In the genomic region with DNA sequence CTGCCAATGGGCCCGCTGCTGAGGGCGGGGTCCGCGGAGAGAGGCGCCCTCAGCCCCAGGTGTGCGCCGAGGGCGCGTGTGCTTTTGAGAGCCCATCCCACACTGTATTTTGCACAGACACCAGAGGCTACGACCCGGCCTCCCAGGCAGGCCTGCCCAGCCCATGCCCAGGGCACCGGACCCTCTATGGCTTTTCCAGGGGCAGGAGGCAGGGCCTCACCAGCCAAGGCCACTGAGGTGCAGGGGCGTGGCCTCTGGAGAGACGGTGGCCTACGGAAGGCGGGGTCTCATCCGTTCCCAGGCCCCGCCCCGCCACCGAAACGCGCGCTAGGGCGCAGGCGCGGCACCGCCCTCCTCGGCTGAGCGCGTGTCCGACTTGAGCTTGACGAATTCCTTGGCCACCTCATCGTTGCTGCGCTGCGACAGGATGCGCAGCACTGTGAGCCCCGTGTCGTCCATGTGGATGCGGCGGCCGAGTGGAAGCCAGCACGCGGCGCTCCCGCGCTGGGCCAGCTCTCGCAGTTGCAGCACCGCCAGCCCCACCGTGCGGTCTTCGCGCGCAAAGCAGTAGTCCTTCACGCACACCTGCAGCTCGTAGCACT, we compare ENCODE assay signal across 8 mouse cellular contexts. TPM values are rescaled to one million over a fixed set of nuclear protein-coding genes. Genes with fewer than 3 reads are reported as not detected.
DNase-seq lines count a peak whose midpoint lies in the region; ATAC-seq lines count a peak whose summit lies in the region.

No protein-coding gene starts in this region.

- WGBS in intestine, embryonic 16.5 days, result under 1% methylated on average over 55 of the region's 55 CpGs
- WGBS in midbrain, embryonic 11.5 days, result under 1% methylated on average over 55 of the region's 55 CpGs

- DNase-seq in adrenal gland, adult 2 months, result peak; percentile 99
- peak; percentile 89 for DNase-seq in embryo, embryonic 11.5 days (ENCODE audit: low read depth, low spot score)
- peak; percentile 89 to 94 for DNase-seq in gastrocnemius, postnatal 36 days
- peak; percentile 90 to 92 for DNase-seq in left cerebral cortex, postnatal 36 days (ENCODE audit: low spot score in 2 of 2)
- DNase-seq in midbrain, embryonic 11.5 days (ENCODE audit: low spot score, missing footprints), result peak; percentile 99
- peak; percentile 88 for DNase-seq in skeletal muscle tissue, adult 2 months (ENCODE audit: low read depth, low spot score)
- no peak for DNase-seq in adipocyte (ENCODE audit: low spot score)

- H3K4me2 ChIP-seq in intestine, embryonic 16.5 days (ENCODE audit: low read depth, low read length), result peak overlapping the region; percentile 98
- peak overlapping the region; percentile 91 for H3K4me2 ChIP-seq in midbrain, embryonic 11.5 days

- peaks cover 31% of the 10 kb centered on the region for H3K4me1 ChIP-seq in intestine, embryonic 16.5 days (ENCODE audit: control insufficient read depth, insufficient read depth, low read length)
- H3K4me1 ChIP-seq in midbrain, embryonic 11.5 days (ENCODE audit: control insufficient read depth, insufficient read depth, low read length), result peaks cover 11% of the 10 kb centered on the region

- H3K27me3 ChIP-seq in intestine, embryonic 16.5 days (replicated peaks; ENCODE audit: control insufficient read depth, insufficient read depth, low read length), result peaks cover 6% of the 10 kb centered on the region
- H3K27me3 ChIP-seq in midbrain, embryonic 11.5 days (ENCODE audit: control insufficient read depth, insufficient read depth, low read length), result peaks cover 31% of the 10 kb centered on the region

- intact Hi-C loops in gastrocnemius, postnatal 36 days (cut with DNase I), result no loop called here
- intact Hi-C loops in left cerebral cortex, postnatal 36 days (cut with DNase I), result no loop called here

- peak overlapping the region; percentile 81 for H3K9ac ChIP-seq in intestine, embryonic 16.5 days (ENCODE audit: low read depth, low read length)
- H3K9ac ChIP-seq in midbrain, embryonic 11.5 days (ENCODE audit: low read length), result peak overlapping the region; percentile 74

- peak; percentile 89 for ATAC-seq in intestine, embryonic 16.5 days
- peak; percentile 91 for ATAC-seq in midbrain, embryonic 11.5 days (ENCODE audit: low FRiP score)

- H3K27ac ChIP-seq in intestine, embryonic 16.5 days (ENCODE audit: low read length), result peak overlapping the region; percentile 70
- no peak overlapping the region for H3K27ac ChIP-seq in midbrain, embryonic 11.5 days (ENCODE audit: low read depth, low read length)

- peaks cover 5% of the 10 kb centered on the region; the same call in 1 of the 2 replicates for H3K9me3 ChIP-seq in intestine, embryonic 16.5 days (ENCODE audit: control insufficient read depth, low read length)
- H3K9me3 ChIP-seq in midbrain, embryonic 11.5 days (ENCODE audit: control insufficient read depth, low read length), result peaks cover 6% of the 10 kb centered on the region; the same call in 1 of the 2 replicates

- peak overlapping the region; percentile 65 for H3K4me3 ChIP-seq in intestine, embryonic 16.5 days (ENCODE audit: low read length)
- peak overlapping the region; percentile 43 for H3K4me3 ChIP-seq in midbrain, embryonic 11.5 days (ENCODE audit: low read depth, low read length)

- H3K36me3 ChIP-seq in intestine, embryonic 16.5 days (ENCODE audit: control insufficient read depth, insufficient read depth, low read length), result peaks cover 5% of the 10 kb centered on the region; the same call in 1 of the 2 replicates
- H3K36me3 ChIP-seq in midbrain, embryonic 11.5 days (ENCODE audit: control insufficient read depth, insufficient read depth, low read length), result peaks cover 4% of the 10 kb centered on the region

RNA-seq across cellular contexts. Expression of a gene that starts 18.4 kb away (rescaled TPM):
- total RNA-seq in adrenal gland, adult 2 months (2021), result 10 to 100 TPM; 53.3 to 60.8 TPM
- 201 and 217 TPM in 2 replicates for polyA plus RNA-seq in adrenal gland, adult 2 months (2012; rRNA removed)
- 10 to 100 TPM; 33.0 to 35.6 TPM for total RNA-seq in gastrocnemius, postnatal 36 days (2021)
- polyA plus RNA-seq in intestine, embryonic 16.5 days (2015; fragmentation: Nextera tagmentation; extraction: Ambion mirVana), result 68.0 and 70.5 TPM in 2 replicates
- 10 to 100 TPM; 48.5 to 52.2 TPM for total RNA-seq in left cerebral cortex, postnatal 36 days (2021)
- 39.5 and 42.8 TPM in 2 replicates for polyA plus RNA-seq in midbrain, embryonic 11.5 days (2014; fragmentation: Nextera tagmentation; extraction: Ambion mirVana)

RNA-seq across cellular contexts. Expression of a gene that starts 31.7 kb away (rescaled TPM):
- total RNA-seq in adrenal gland, adult 2 months (2021), result 1 to 10 TPM; 2.1 to 2.5 TPM
- 2.0 and 2.5 TPM in 2 replicates for polyA plus RNA-seq in adrenal gland, adult 2 months (2012; rRNA removed)
- under 1 TPM; 0.71 to 0.76 TPM for total RNA-seq in gastrocnemius, postnatal 36 days (2021)
- 3.0 and 3.5 TPM in 2 replicates for polyA plus RNA-seq in intestine, embryonic 16.5 days (2015; fragmentation: Nextera tagmentation; extraction: Ambion mirVana)
- total RNA-seq in left cerebral cortex, postnatal 36 days (2021), result 1 to 10 TPM; 3.9 to 4.0 TPM
- 3.2 and 3.6 TPM in 2 replicates for polyA plus RNA-seq in midbrain, embryonic 11.5 days (2014; fragmentation: Nextera tagmentation; extraction: Ambion mirVana)

RNA-seq across cellular contexts. Expression of a gene that starts 37.2 kb away (rescaled TPM):
- total RNA-seq in adrenal gland, adult 2 months (2021), result 100 to 1,000 TPM; 125 to 142 TPM
- polyA plus RNA-seq in adrenal gland, adult 2 months (2012; rRNA removed), result 675 and 694 TPM in 2 replicates
- total RNA-seq in gastrocnemius, postnatal 36 days (2021), result 10 to 100 TPM; 25.6 to 26.1 TPM
- polyA plus RNA-seq in intestine, embryonic 16.5 days (2015; fragmentation: Nextera tagmentation; extraction: Ambion mirVana), result 244 and 252 TPM in 2 replicates
- 10 to 100 TPM; 31.1 to 41.6 TPM for total RNA-seq in left cerebral cortex, postnatal 36 days (2021)
- polyA plus RNA-seq in midbrain, embryonic 11.5 days (2014; fragmentation: Nextera tagmentation; extraction: Ambion mirVana), result 224 and 234 TPM in 2 replicates

RNA-seq across cellular contexts. Expression of a gene that starts 42.4 kb away (rescaled TPM):
- 10 to 100 TPM in 1 of 2 experiments, 1 to 10 TPM in 1; 6.0 to 10.5 TPM for total RNA-seq in adrenal gland, adult 2 months (2021)
- polyA plus RNA-seq in adrenal gland, adult 2 months (2012; rRNA removed), result 4.4 and 6.3 TPM in 2 replicates
- not detected for total RNA-seq in gastrocnemius, postnatal 36 days (2021)
- polyA plus RNA-seq in intestine, embryonic 16.5 days (2015; fragmentation: Nextera tagmentation; extraction: Ambion mirVana), result 0.98 and 1.2 TPM in 2 replicates
- total RNA-seq in left cerebral cortex, postnatal 36 days (2021), result 100 to 1,000 TPM; 278 to 328 TPM
- polyA plus RNA-seq in midbrain, embryonic 11.5 days (2014; fragmentation: Nextera tagmentation; extraction: Ambion mirVana), result 5.4 and 6.5 TPM in 2 replicates

RNA-seq across cellular contexts. Expression of a gene that starts 46.9 kb away (rescaled TPM):
- 10 to 100 TPM in 1 of 2 experiments, 1 to 10 TPM in 1; 9.4 to 19.0 TPM for total RNA-seq in adrenal gland, adult 2 months (2021)
- 32.3 and 44.2 TPM in 2 replicates for polyA plus RNA-seq in adrenal gland, adult 2 months (2012; rRNA removed)
- 1 to 10 TPM; 1.8 TPM for total RNA-seq in gastrocnemius, postnatal 36 days (2021)
- polyA plus RNA-seq in intestine, embryonic 16.5 days (2015; fragmentation: Nextera tagmentation; extraction: Ambion mirVana), result 11.5 and 13.5 TPM in 2 replicates
- 1 to 10 TPM; 4.0 to 5.5 TPM for total RNA-seq in left cerebral cortex, postnatal 36 days (2021)
- 1.3 and 1.7 TPM in 2 replicates for polyA plus RNA-seq in midbrain, embryonic 11.5 days (2014; fragmentation: Nextera tagmentation; extraction: Ambion mirVana)
